Mouse (Mus musculus) bone marrow macrophage, adult 2 months (primary cell): ENCODE data around the gene Ccdc117. TPM values are rescaled to one million over a fixed set of nuclear protein-coding genes. Genes with fewer than 3 reads are reported as not detected.
"Not testable (repeated sequence)": the region's sequence is repeated elsewhere in the genome, so short reads cannot be mapped to it uniquely, and the experiment has no call there.

Experiments
- H3K27ac ChIP-seq: 2 replicates; pipeline ENCODE4 v1.5.1; 2012; ENCODE audit warnings: low read depth, low read length; ENCODE audit not compliant: insufficient read depth
- H3K4me1 ChIP-seq: 2 replicates; pipeline ENCODE4 v1.6.1; 2012; ENCODE audit warnings: low read length; ENCODE audit not compliant: control insufficient read depth, insufficient read depth
- H3K4me3 ChIP-seq: 2 replicates; pipeline ENCODE4 v1.5.1; 2012; ENCODE audit warnings: mild to moderate bottlenecking, low read length, moderate library complexity; ENCODE audit not compliant: insufficient read depth
- CTCF ChIP-seq: IDR thresholded peaks from 2 replicates; pipeline ENCODE4 v1.5.1; 2012; ENCODE audit warnings: low read depth, mild to moderate bottlenecking, low read length, moderate library complexity
- POLR2A ChIP-seq: IDR thresholded peaks from 2 replicates; pipeline ENCODE4 v1.6.1; 2012; ENCODE audit warnings: mild to moderate bottlenecking, low read depth, low read length, borderline replicate concordance
- polyA plus RNA-seq: library from polyadenylated mRNA; stranded (reverse); fragments of >200 nt; gene quantifications from 2 replicates; pipeline ENCODE4 v1.2.4, GENCODE M21; 2012; ENCODE audit not compliant: missing spikeins, insufficient read depth, insufficient read length

Gene Ccdc117
- polyA plus RNA-seq, 1 experiment, result 13.6 TPM

DNA sequence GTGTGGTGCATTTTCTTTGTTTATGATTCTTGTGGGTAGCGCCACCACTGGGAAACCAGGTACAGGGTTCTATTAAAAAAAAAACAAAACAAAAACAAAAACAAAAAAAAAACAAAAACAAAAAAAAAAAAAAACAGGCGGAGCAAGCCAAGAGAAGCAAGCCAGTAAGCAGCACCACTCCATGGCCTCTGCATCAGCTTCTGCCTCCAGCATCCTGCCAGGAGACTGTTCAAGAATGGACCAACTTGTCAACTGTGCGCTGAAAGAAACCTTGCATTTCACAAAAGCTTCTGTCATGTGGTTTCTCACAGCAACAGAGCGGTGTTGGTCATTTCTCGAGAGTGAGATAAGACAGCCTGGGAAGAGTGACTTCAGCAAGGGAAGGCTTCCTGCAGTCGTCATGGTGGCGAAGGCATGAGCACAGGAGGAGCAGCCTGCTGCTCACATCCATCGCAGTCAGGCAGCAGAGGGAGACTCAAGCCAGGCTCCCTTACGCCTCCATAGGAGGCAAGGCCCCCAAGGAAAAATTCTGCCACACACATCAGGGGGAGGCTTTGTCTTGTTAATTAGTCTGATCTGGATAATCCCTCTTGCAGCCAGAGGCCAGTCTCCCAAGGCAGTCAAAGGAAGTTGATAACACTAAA, 20.8 kb upstream of the Ccdc117 start:
- Histone ChIP-seq H3K4me3 (no peak overlapping the region), H3K27ac (no peak overlapping the region), H3K4me1 (peaks cover 25% of the 10 kb centered on the region)
- TF ChIP-seq POLR2A (no peak), CTCF (no peak)

DNA sequence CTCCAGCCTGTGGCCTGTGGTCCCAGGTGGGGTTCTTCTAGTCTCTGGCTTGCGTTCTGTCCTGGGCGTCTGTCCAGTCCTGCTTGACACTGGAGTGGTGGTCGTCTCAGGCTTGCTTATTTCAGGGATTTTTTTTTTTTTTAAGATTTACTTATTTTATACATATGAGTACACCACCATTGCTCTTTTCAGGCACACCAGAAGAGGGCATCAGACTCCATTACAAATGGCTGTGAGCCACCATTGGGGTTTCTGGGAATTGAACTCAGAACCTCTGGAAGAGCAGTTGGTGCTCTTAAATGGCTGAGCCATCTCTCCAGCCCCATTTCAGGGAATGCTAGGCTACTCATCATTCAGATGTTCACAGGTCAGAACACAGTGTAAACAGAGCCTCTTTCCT, 18.3 kb upstream of the Ccdc117 start:
- no peak for TF ChIP-seq CTCF
- TF ChIP-seq POLR2A, result no peak
- no peak overlapping the region for H3K27ac ChIP-seq
- peaks cover 12% of the 10 kb centered on the region for H3K4me1 ChIP-seq
- H3K4me3 ChIP-seq, result no peak overlapping the region

DNA sequence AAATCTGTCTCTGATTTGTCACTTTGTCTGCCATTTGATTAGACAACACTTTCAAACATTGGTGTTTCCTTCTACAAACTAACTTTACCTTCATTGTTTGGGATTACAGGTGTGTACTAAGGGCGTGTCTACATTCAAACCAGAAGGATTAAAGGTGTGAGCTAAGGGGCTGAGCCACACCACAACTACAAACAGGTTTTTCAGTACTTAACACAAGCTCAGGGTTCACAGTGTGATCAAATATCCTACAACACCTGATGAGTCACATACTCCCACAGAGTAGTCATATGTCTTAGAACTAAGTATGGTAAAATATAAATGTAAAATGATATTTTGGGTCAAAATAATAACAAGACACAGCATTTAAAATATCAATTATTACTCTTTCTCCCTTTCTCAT, 9.9 kb upstream of the Ccdc117 start:
- TF ChIP-seq POLR2A (no peak), CTCF (no peak)
- no peak overlapping the region for H3K27ac ChIP-seq
- H3K4me1 ChIP-seq, result no peaks in the 10 kb centered on the region
- H3K4me3 ChIP-seq, result no peak overlapping the region

DNA sequence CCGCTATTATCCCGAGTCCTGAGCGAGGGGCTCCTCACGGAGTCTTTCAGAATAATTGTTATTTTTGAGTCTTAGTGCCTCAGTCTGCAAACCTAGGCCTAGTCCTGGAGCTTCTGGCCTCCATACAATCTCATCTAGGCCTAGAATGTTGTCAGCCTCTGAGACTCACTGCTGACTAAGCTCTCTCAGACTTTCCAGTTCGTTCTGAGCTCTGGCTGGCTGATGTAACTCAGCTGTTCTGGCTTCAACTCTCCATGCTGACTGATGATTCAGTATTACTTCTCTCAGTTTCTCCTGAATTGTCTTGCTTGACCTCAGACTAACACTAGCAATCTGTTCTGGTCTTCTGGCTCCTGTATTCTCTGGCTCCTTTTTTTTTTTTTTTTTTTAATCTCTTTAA, 9.4 kb upstream of the Ccdc117 start:
- H3K27ac ChIP-seq, result no peak overlapping the region
- no peak overlapping the region for H3K4me3 ChIP-seq
- no peaks in the 10 kb centered on the region for H3K4me1 ChIP-seq
- TF ChIP-seq CTCF (no peak), POLR2A (no peak)

DNA sequence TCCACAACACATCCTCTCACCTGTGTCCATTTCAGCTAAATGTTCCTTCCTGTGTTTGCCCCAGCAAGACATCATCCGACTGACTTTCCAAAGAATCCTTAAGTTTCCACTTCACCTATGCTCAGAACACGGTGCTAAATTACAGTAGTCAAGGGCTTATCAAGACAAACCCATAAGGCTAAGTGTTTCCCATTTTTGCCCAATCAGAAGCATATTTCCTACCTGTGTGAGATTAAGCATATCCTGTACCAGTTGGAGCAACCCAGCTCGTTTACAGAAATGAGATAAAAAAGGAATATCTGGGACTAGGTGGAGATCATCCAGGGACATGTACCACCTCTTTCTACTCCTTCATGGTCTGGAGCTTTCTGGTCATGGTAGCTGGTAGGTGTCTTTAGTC, 4.7 kb upstream of the Ccdc117 start:
- H3K4me1 ChIP-seq, result peaks cover 20% of the 10 kb centered on the region
- H3K27ac ChIP-seq, result no peak overlapping the region
- no peak overlapping the region for H3K4me3 ChIP-seq
- TF ChIP-seq CTCF (no peak), POLR2A (no peak)

DNA sequence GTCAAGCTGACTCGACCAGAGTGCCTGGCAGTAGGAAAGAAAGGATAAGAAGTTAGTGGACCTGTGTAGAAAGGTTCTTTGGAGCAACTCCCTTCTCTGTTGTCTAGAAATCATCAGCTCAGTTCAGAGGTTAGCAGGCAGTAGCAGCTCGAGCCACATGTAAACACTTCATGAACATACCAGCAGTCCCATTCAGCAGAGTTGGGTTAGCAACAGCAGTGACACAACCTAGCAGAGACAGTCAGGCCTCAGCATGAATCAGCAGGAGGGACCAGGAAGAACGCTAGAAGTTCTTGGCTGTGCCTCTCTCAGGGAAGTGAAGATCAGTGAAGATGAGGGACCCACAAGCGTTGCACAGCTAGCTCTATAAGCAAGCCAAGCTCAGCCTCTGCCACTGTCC, 3.5 kb upstream of the Ccdc117 start:
- peaks cover 25% of the 10 kb centered on the region for H3K4me1 ChIP-seq
- H3K4me3 ChIP-seq, result no peak overlapping the region
- TF ChIP-seq POLR2A, result no peak
- TF ChIP-seq CTCF, result no peak
- peak overlapping the region; percentile 71 for H3K27ac ChIP-seq

DNA sequence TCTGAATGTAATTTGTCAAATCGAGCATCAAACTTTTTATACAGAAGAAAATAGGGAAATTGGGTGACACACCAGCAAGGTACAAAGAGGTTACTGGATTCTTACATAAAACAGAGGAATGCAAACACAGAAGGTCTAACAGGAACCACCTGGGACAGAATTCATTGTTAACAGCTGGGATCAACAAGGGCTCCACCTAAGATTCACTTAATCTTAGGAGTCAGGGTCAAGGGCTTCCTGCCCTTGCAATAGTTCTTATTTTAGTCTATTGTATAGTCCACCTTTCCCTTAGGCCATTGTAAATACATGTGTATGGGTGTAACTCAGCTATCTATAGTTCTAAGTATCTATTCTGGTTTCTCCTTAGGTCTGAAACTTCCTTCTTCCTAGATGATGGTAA, 2.7 kb upstream of the Ccdc117 start:
- peaks cover 28% of the 10 kb centered on the region for H3K4me1 ChIP-seq
- not testable (repeated sequence) for H3K4me3 ChIP-seq

DNA sequence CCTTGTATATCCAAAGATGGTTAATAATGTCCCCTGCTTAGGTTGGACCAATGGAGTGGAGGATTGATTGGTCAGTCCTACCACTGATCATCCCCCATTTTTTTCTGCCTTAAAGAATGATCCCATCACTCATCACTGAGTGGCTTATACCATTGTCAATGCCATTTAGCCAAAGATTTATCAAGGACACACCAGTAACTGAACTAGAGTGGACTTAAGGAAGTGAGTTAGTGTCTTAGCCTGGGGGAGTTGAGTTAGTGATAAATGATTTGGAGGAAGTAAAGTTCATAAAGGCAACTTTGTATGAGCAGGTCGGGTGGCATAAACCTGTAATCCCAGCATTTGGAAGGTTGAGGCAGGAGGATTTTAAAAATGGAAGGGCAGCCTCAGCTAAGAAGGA, 1.3 kb upstream of the Ccdc117 start:
- TF ChIP-seq POLR2A, result no peak
- TF ChIP-seq CTCF, result no peak
- H3K4me3 ChIP-seq, result no peak overlapping the region
- peaks cover 28% of the 10 kb centered on the region for H3K4me1 ChIP-seq
- no peak overlapping the region for H3K27ac ChIP-seq

More for the DNA sequence above, 2.7 kb upstream of the Ccdc117 start:
- H3K27ac ChIP-seq, result not testable (repeated sequence)

DNA sequence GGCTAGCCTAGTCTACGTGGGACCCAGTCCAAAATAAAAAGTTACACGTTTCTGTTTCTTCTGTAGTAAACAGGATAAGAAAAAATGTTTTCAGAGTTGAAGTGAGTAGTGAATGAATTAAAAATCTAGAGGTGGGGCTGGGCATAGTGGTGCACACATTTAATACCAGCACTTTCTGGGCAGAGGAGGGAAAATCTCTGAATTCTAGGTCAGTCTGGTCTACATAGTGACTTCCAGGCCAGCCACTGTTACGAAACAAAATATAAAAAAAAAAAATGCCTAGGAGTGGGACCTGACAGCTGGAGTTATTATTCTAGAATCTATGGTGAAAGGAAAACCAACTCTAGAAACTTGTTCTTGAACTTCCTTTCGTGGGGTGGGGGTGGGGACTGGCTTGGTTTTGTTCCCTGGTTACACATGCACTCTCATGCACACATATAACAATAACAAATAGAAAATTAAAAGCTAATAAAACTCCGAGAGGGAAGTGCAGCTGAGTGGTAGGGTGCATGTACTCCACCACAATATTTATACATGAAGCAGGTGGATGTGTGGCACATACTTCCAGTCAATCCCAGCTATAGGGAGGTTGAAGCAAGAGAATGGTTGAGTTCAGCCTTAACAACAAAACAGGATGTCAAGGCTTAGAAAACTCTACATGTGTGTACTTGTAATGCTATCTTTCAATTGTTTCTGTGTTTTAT, 647 bp upstream of the Ccdc117 start:
- Histone ChIP-seq H3K4me1 (peaks cover 28% of the 10 kb centered on the region), H3K27ac (no peak overlapping the region), H3K4me3 (peak overlapping the region; percentile 72)
- TF ChIP-seq CTCF, result no peak
- TF ChIP-seq POLR2A, result no peak

DNA sequence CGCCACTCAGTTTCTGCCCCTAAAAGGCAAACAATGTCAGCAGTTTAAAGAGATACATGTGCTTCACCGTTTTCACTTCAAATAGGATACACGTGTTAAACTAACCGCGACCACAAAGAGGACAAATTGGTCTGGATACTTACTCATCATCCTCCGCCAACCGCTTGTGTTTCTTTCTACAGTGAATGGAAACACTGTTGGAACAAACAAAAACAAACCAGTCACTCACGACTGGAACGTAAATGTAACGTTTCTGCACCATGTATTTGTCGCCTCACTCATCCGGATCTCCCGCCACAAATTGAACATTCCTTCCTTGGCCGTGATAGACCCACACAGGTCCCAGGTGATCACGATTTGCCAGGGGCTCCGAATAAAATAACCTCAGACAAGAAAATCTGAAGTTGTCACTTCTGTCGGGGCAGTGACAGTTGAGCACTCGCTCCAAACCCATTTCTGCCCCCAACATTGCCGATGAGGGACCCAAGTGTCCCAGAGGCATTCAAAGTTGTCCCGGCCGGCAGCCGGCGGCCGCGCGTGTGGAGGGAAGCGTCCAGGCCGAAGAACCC, 673 bp downstream of the Ccdc117 start:
- Histone ChIP-seq H3K4me1 (peaks cover 28% of the 10 kb centered on the region), H3K27ac (peak overlapping the region; percentile 42), H3K4me3 (peak overlapping the region; percentile 72)
- no peak for TF ChIP-seq POLR2A
- no peak for TF ChIP-seq CTCF

DNA sequence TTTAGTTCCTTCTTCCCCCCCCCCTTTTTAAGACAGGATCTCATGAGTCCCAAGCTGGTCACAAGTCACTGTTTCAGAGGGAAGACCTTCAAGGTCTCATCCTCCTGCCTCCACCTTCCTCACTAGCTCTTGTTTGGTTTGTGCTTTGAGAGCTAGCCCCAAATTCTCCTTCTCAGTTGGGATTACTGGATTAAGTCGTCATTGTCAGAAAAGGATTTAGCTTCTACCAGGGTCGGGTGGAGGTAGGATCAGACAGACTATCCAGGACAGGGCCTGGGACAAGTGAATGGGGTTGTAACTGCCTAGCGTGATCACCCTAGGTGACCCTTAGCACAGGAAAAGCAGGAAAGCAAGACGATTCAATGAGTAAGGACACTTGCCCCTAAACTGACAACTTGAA, 1.7 kb downstream of the Ccdc117 start:
- no peak for TF ChIP-seq CTCF
- TF ChIP-seq POLR2A, result no peak
- peak overlapping the region; percentile 72 for H3K4me3 ChIP-seq
- peaks cover 22% of the 10 kb centered on the region for H3K4me1 ChIP-seq
- H3K27ac ChIP-seq, result no peak overlapping the region

DNA sequence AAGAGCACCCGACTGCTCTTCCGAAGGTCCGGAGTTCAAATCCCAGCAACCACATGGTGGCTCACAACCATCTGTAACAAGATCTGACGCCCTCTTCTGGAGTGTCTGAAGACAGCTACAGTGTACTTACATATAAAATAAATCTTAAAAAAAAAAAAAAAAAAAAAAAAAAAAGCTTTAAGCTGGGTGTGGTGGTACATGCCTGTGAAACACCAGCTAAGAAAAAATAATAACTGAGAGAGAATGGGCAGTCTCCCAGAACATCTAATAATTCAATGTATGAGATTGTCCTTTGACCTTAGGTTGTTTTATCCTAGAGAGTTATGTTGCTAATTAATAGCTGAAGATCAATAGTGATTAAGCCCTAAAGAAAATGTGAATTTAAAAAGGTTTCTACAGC, 4.5 kb downstream of the Ccdc117 start:
- not testable (repeated sequence) for H3K4me3 ChIP-seq, H3K4me1 ChIP-seq, H3K27ac ChIP-seq
